In genomic region chr13:51178932-51179331, GRCm38 (mm10) we compare ENCODE assay signal across 22 mouse cellular contexts. TPM values are rescaled to one million over a fixed set of nuclear protein-coding genes. Genes with fewer than 3 reads are reported as not detected.
"Had no signal": no experiment of that assay in that cellular context is flagged by ENCODE, and none has a peak within 500 bp of the region (broad histone marks: within the 10 kb centered on the region; RNA-seq: fewer than 3 reads in every experiment).

No protein-coding gene starts in this region.

- H3K4me1 ChIP-seq: limb, embryonic 12.5 days; limb, embryonic 15.5 days; liver, embryonic 12.5 days; liver, embryonic 15.5 days; midbrain, embryonic 12.5 days; neural tube, embryonic 13.5 days had no signal

- ATAC-seq: inflammation-experienced regulatory T-cells, adult 6 months; intestine, embryonic 16.5 days; liver, embryonic 12.5 days; midbrain, embryonic 16.5 days had no signal

- H3K27ac ChIP-seq: limb, embryonic 12.5 days; limb, embryonic 15.5 days; liver, embryonic 12.5 days; liver, embryonic 15.5 days; macrophage; midbrain, embryonic 12.5 days; neural tube, embryonic 13.5 days had no signal

- H3K9ac ChIP-seq: limb, embryonic 12.5 days; limb, embryonic 15.5 days; liver, embryonic 12.5 days; liver, embryonic 15.5 days; midbrain, embryonic 12.5 days; neural tube, embryonic 13.5 days had no signal

- H3K4me2 ChIP-seq: limb, embryonic 12.5 days; limb, embryonic 15.5 days; liver, embryonic 12.5 days; liver, embryonic 15.5 days; midbrain, embryonic 12.5 days; neural tube, embryonic 13.5 days had no signal

- H3K9me3 ChIP-seq: limb, embryonic 12.5 days; limb, embryonic 15.5 days; liver, embryonic 12.5 days; liver, embryonic 15.5 days; midbrain, embryonic 12.5 days; neural tube, embryonic 13.5 days had no signal

- H3K4me3 ChIP-seq: limb, embryonic 12.5 days; limb, embryonic 15.5 days; liver, embryonic 12.5 days; liver, embryonic 15.5 days; midbrain, embryonic 12.5 days; myocyte; neural tube, embryonic 13.5 days had no signal

- H3K27me3 ChIP-seq: limb, embryonic 15.5 days; liver, embryonic 12.5 days; liver, embryonic 15.5 days; neural tube, embryonic 13.5 days had no signal

- DNase-seq: kidney, adult 18-20 months; kidney, adult 9 months; kidney, postnatal 14 days; kidney, postnatal 4 days; left cerebral cortex, postnatal 4 days; lung, adult 2 months; retina, postnatal 1 day; right cerebral cortex, postnatal 25 days; spleen, adult 18-20 months; thymus, adult 18-20 months; thymus, postnatal 36 days had no signal

- H3K36me3 ChIP-seq: limb, embryonic 12.5 days; limb, embryonic 15.5 days; liver, embryonic 12.5 days; liver, embryonic 15.5 days; midbrain, embryonic 12.5 days; neural tube, embryonic 13.5 days had no signal

RNA-seq across cellular contexts. Expression of gene Nxnl2, which starts 8.1 kb away (rescaled TPM):
- polyA plus RNA-seq: macrophage, myocyte had no signal
